Mouse (Mus musculus): ENCODE results near the gene Dad1. TPM values are rescaled to one million over a fixed set of nuclear protein-coding genes. Genes with fewer than 3 reads are reported as not detected.

The Dad1 gene
- total RNA-seq, 2 experiments from 2014 or later = 132 to 145 TPM

DNA sequence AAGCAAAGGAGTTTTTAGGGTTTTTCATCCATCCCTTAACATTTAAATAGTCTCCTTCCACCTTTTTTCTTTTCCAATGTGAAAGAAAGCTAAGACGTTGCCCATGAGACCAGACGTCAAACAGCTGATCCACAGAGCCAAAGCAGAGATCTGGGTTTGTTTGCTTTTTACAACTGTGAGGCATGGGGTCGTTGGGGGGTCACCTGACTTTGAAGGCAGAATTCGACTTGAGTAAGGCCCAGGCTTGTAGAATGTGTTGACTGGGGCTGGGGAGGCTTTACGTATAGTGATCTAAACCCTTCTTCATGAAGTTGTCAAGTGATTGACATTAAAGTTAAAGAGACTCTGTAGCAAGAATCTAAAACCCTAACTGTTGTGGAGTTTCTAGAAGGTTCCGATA is 48.0 kb downstream of the Dad1 start:
- DNase-seq = no peak

DNA sequence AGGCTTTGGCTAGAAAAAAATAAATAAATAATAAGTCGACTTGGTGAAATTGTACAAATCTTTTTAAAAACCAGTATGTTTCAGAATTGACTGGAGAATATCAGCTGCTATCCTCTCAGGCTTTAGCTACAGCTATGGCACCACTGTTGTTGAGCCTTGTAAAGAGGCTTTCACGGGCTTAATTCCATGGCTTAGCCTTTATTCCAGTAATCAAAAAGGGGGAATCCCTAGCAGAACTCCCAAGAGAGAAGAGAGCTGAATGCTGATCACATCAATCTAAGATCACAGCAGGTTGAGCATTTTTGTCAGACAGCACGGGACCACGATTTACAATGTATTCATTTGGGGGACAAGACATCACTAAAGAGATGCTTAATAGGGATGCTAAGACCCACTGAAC is 49.1 kb downstream of the Dad1 start:
- DNase-seq = no peak

DNA sequence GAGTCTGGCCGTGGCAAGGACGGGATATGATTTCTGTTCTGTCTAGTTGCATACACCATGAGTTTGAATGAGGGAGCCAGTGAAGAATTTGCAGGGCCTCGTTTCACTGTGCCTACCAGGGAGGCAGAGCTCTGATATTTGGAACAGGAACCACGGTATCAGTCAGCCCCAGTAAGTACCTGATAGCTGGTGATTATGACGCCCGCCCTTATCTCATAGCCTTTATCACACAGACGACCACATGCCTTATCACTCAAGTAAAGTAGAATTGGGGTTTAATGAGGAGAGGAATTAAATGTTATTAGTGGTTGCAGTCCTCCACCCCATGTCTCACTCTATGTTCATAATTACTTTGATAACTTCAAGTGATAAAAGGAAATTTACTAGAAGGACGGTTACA is 49.6 kb downstream of the Dad1 start:
- DNase-seq = no peak

DNA sequence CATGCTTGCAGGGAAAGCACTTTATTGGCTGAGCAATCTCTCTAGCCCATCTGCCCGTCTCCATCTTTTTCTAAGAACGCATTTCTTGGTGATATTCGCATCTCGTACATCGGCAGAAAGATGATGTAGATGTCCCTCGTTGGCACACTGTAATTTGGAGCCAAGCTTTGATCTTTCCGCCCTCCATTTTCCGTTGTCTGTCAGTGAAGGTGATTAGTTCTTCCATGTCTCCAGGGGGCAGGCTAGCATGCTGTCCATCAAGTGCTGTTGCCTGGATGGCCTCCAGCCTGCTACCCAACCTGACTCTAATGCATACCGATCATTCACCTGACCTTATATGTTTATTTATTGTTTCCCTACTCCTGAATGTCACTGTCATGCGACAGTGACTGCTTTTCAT is 50.1 kb downstream of the Dad1 start:
- no peak for DNase-seq

DNA sequence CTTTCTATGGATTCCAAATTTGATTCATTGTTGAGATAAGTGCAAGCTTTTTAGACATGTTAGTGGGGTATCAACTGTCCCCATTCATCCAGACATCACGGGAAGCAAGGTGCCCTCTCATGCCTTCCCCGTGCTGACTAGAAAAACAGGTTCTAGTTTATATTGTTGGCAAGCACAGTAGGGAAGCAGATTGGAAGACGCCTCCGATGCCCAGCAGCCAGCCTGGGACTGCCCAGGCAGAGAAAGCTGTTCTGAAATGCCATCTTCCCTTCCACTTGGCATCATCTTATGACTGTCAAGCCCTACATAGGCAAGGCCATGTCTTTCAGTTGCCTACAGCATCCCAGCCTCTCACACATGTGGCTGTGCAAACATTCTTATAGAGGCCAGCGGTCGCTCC is 50.7 kb downstream of the Dad1 start:
- no peak for DNase-seq

DNA sequence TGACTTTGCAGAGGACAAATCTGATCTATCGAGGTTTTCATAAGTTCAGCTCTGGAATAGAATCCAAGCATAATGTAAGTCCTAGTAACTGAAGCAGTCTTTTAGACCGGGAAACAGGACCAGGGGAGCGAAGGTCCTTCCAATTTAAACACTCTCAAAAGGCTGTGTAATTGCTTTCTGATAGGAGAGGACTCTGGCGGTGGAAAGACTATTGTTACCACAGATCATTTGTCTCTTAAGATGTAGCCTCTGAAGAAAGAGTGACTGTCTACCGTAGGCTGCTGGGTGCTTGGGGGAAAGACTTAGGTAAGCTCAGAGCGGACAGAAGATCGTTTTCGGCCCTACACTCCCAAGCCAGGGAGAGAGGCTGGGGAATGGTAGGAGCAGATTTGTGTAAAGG is 53.5 kb downstream of the Dad1 start:
- DNase-seq = no peak

DNA sequence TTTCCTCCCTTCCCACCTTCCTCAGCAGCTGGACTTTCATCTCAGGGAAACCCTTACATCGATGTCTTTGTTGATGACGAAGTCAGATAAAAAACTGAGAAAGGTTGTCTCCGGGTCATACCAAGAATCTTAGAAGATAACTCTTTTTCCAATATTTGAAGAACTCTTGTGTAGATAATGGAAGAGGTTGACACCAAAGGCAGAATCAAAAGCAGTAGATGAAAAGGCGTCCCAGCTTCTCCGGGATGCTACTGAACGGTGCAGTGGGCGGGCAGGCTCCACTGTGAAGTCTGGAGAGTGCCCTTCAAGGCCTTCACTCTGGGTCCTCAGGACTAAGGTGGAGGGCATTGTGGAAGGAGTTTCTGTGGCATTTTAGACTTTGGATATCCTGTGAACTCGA is 54.2 kb downstream of the Dad1 start:
- no peak for DNase-seq

DNA sequence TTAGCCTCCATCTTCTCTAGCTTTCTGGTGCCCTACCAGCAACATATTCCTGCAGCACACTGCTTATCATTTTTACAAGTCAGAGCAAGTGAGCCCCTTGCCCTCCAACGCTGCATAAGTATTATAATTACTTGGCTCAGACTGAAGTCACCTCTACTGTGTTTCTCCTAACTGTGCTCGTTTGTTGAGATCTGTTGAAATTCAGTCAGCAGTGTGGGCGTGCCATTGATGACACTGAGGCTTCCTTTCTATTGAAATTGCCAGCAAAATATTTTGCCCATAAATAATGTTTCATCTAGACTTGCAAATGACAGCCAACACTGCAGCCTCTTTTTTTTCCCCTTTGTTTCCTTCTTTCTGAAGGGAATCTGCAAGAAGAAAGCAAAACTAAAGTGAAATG is 56.2 kb downstream of the Dad1 start:
- DNase-seq = no peak

DNA sequence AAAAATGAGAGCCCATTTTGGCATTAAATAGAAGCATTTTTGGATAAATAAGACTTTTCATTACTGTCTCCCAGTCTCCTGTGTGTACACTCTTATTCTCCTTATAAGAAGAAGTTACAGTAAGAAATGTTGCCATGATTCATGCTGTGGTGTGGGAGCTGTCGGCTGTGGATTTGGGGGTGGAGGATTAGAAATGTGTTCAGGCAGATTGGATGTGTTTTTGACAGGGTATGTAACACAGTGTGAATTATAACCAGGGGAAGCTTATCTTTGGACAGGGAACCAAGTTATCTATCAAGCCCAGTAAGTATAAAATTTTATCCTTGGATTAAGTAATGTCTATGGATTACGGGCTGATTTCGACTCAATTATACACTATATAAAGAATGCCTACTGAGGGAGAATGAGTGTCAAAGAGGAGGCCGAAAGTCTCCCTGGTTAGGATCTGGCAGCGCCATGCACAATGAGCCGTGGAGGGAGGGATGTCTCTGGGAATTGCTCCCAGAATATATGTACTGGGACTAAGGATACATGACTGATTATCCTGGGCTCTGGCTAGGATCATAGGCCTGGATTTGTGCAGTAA is 58.0 kb downstream of the Dad1 start:
- DNase-seq = no peak

DNA sequence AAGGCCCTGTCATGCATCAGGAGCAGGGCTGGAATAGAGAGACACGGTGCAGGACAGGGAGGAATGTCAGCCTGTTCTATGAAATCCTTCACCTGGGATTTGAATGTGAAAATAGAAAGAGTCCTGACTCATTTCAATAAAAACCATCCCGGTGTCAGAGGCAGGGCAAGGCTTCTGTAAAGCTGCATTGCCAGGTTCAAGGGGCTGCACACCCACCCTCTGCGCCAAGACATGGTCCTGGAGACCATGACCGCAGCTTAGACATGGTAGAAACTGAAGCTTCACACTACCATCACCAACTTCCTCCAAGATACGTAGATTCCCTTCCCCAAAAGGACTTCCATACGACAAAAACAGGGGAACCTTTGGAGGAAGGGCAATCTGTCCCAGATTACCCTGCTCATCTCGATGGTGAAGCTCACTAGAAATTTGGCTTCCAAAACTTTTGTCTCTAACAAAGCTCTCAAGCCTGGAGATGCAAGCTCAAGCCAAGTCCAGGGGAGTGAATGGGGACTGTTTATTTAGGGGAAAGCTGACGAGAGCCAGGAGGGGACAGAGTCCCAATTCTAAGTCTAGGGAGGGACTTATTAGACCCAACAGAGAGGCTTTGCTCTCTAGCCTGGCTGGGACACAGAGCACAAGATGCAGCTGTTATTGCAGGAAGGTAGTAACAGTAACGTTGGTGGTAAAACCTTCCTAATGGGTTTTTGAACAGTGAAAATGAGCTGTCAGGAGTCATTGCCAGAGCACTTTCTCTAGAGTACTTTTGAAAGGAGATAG is 60.4 kb downstream of the Dad1 start:
- no peak for DNase-seq

DNA sequence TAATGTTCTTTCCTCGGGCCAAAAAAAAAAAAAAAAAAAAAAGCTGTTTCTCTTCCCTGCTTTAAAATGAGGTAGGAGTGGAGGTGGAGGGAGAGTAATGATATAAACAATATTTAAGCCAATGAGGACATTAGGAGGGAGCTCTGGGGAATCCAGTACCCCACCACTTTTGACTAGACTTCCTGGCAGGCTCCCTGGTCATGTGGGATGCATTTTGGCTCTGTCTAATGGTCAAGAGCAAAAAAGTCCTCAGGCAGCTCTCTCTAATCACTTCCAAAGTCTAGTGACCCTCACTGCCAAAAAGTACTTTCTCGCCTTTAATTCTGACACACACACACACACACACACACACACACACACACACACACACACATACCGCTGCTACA is 61.4 kb downstream of the Dad1 start:
- peak; percentile 64 for DNase-seq

DNA sequence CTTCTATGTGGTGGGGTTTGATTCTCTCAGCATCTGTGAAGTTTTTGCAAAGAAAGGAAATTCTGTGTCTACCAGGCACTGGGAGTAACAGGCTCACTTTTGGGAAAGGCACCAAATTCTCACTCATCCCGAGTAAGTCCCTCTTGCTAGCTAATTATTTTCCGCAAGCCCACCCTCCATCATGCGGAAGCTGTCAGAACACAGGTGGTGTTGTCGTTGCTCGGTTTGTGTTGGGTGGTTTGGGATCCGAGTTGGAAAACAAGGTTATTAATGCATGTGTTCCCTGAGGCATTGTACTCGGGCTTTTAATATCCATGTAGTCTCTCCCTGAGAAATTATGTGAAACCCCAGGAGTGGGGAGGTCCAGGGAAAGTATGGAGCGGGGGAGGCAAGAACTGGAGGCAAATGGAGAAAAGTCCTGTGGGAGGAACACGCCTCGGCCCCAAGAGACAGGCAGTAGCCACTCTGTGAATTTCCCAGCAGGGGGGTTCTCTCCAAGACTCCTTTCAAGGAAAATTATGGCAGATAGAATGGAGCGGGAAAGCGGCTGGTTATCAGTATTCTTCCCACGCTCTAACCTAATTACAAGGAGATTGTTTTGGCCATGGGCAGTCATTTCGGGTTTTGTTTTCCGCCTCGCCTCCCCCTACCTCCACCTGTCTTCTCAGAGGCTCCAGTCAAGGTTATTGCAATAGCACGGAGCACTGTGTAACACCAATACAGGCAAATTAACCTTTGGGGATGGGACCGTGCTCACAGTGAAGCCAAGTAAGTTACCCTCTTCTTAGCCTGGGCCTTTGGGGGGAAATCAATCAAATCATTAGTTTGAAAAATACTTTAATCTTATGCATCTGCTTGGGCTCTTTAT is 62.1 kb downstream of the Dad1 start:
- DNase-seq = peak; percentile 42

DNA sequence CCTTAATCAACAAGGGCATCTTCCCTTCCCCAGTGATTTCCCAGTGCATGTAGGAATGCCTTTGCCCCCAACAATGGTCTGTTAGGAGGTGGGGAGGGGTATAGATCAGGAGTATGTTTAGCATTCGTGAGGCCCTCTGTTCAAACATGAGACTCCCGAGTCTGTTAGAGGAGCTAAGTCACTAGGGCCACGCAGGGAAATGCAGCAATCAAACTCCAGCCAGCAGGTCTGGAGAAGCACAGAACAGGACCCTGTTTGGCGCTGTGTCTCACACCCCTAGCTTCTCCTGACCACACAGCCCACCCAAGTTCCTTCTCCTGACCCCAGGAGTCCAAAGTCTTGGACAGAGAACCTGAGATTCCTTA is 62.9 kb downstream of the Dad1 start:
- no peak for DNase-seq

DNA sequence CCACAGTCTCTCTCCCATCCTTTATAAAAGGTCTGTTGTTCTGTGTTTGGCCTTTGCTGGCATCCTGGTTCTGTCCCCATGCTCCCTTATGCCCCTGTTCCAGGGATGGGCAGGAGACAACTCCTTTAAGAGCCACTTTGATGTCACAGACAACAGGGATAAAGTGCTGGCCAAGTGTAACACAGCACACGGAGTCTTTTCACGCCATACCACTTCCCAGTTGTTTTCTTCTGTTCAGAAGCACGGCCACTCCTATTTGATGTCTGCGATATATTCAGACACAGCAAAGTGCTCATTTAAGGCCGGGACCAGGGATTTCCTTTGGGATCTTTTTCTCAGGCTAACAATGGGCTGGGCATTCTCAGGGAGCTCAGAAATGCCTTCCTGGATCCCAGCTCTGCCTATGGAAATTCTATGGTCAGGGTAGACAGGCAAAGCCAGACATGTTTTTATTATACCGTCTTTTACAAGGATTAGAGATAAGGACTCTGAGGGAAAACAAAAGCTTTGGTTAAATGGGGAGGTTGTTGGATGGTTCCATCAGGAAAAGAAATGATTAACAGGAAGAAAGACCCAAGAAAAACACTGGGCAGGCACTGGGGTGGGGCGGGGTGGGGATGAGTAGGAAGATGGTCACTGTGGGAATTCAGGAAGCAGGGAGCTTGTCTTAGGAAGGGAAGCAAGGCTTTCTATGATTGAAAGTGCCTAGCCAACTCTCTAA is 63.4 kb downstream of the Dad1 start:
- no peak for DNase-seq

DNA sequence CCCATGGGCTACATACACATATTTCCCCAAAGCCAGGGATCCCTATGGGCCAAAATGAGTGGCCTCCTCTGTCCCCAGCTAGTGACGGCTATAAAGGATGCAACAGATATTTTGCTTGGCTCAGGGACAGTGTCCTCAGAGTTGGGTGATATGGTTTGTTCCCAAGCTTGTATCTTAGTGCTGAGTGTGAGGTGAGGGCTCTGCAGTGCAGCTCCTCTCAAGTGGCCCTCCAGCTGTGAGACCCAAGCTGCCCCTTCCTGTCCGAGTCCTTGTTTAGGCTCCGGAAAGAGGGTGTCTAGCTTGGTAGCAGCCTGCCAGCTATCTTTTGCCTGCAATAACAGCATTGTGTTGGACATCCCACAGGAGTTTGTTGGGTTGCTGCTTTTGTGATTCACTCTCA is 64.6 kb downstream of the Dad1 start:
- DNase-seq = peak; percentile 30

DNA sequence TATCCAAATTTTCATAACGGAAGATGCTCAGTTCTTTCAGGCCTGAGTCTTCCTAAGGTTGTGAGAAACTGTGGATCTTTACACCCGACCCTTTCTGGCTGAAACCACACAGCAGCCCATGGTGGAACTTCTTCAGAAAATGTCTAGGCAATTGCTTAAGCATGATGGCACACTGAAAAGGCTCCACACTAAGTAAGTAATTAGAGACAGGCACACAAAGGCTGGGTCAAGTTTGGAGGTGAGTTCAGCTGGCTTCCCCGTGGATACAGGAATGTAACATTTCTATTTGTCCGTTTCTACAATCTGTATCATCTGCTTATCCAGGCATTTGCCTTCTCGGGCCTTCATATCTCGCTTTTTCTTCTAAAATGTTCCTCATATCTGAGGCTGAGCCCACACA is 66.7 kb downstream of the Dad1 start:
- no peak for DNase-seq

Other genes with a start within 250 kb of the Dad1 start
- 10 to 100 TPM; 65.0 to 65.1 TPM for gene Abhd4, start 84 bp upstream of the Dad1 start, total RNA-seq (2021)
- gene Olfr49, start 30.8 kb upstream of the Dad1 start, total RNA-seq (2021) = not detected
- 100 to 1,000 TPM; 114 to 126 TPM for gene Oxa1l, start 106.7 kb upstream of the Dad1 start, total RNA-seq (2021)
- 1 to 10 TPM; 5.2 to 7.8 TPM for gene Slc7a7, start 163.7 kb upstream of the Dad1 start, total RNA-seq (2021)
- 100 to 1,000 TPM; 185 to 194 TPM for gene Mrpl52, start 172.8 kb upstream of the Dad1 start, total RNA-seq (2021)
- gene Mmp14, start 177.5 kb upstream of the Dad1 start, total RNA-seq (2021) = 100 to 1,000 TPM; 129 to 131 TPM
- gene Lrp10, start 210.0 kb upstream of the Dad1 start, total RNA-seq (2021) = 10 to 100 TPM; 81.3 to 81.5 TPM
- gene Rem2, start 222.0 kb upstream of the Dad1 start, total RNA-seq (2021) = under 1 TPM; 0.14 to 0.23 TPM